Mouse (Mus musculus): ENCODE measurements at regions not wholly inside any gene's neighbourhood (a gene's known extent, or its start where the extent isn't known, plus 50 kb on each side); places are given as distances from the start of the nearest gene placed in this dataset.

DNA sequence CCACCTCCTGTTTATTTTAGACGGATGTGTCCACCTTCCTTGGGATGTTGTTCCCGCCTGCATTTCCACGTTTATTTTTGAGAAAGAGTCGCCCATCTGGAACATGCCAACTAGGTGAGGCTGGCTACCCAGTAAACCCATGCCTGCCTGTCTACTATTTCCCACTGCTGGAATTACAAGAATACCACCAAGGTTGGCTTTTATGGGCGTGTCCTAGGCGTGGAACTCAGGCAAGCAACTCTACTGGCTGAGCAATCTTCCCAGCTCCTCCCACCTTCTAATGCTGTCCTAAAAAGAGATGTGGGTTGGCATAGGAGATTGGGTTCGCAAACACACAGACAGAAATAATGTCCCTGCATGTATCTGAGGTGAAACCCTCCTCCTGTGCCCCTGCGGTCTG, 135.1 kb downstream of the Lrrc30 start:
- WGBS, result 88% methylated on average over 8 of the region's 8 CpGs
- Histone ChIP-seq H3K27ac (no peak overlapping the region), H3K4me3 (no peak overlapping the region), H3K36me3 (no peaks in the 10 kb centered on the region), H3K27me3 (ENCODE audit: insufficient read depth, poor library complexity, severe bottlenecking) (no peaks in the 10 kb centered on the region), H3K4me1 (no peaks in the 10 kb centered on the region), H3K9me3 (no peaks in the 10 kb centered on the region)
- no peak for DNase-seq (ENCODE audit: low spot score)

- Histone ChIP-seq H3K4me3 (no peak overlapping the region), H3K4me1 (no peaks in the 10 kb centered on the region), H3K9me3 (no peaks in the 10 kb centered on the region), H3K36me3 (no peaks in the 10 kb centered on the region), H3K27me3 (ENCODE audit: insufficient read depth, poor library complexity, severe bottlenecking) (no peaks in the 10 kb centered on the region), H3K27ac (no peak overlapping the region)
- no peak for DNase-seq (ENCODE audit: low spot score)
- 74% methylated on average over 5 of the region's 5 CpGs for WGBS
Observed at GRCm38 (mm10) chr17:67480463-67480862, 126.2 kb upstream of the Ptprm start.

- Histone ChIP-seq H3K4me3 (no peak overlapping the region), H3K9me3 (no peaks in the 10 kb centered on the region), H3K36me3 (no peaks in the 10 kb centered on the region), H3K27ac (no peak overlapping the region), H3K27me3 (ENCODE audit: insufficient read depth, poor library complexity, severe bottlenecking) (no peaks in the 10 kb centered on the region), H3K4me1 (0 out of 2 replicates have a peak, but pooled peaks cover 7% of the 10 kb centered on the region)
- peak; percentile 79 for DNase-seq (ENCODE audit: low spot score)
- WGBS, result 23% methylated on average over 2 of the region's 2 CpGs
Observed at GRCm38 (mm10) chr17:67473137-67473536, 118.9 kb upstream of the Ptprm start.

GRCm38 (mm10) chr17:67458851-67459421, 104.7 kb upstream of the Ptprm start:
- Histone ChIP-seq H3K27me3 (ENCODE audit: insufficient read depth, poor library complexity, severe bottlenecking) (no peaks in the 10 kb centered on the region), H3K4me3 (no peak overlapping the region), H3K4me1 (no peaks in the 10 kb centered on the region), H3K27ac (no peak overlapping the region), H3K36me3 (no peaks in the 10 kb centered on the region), H3K9me3 (no peaks in the 10 kb centered on the region)
- WGBS, result 73% methylated on average over 4 of the region's 4 CpGs
- no peak for DNase-seq (ENCODE audit: low spot score)

GRCm38 (mm10) chr17:67451966-67452365, 97.7 kb upstream of the Ptprm start:
- H3K27ac ChIP-seq, result no peak overlapping the region
- 83% methylated on average over 13 of the region's 13 CpGs for WGBS
- no peaks in the 10 kb centered on the region for H3K4me1 ChIP-seq
- H3K4me3 ChIP-seq, result no peak overlapping the region
- H3K36me3 ChIP-seq, result no peaks in the 10 kb centered on the region
- H3K27me3 ChIP-seq (ENCODE audit: insufficient read depth, poor library complexity, severe bottlenecking), result no peaks in the 10 kb centered on the region
- no peak for DNase-seq (ENCODE audit: low spot score)
- H3K9me3 ChIP-seq, result no peaks in the 10 kb centered on the region

DNA sequence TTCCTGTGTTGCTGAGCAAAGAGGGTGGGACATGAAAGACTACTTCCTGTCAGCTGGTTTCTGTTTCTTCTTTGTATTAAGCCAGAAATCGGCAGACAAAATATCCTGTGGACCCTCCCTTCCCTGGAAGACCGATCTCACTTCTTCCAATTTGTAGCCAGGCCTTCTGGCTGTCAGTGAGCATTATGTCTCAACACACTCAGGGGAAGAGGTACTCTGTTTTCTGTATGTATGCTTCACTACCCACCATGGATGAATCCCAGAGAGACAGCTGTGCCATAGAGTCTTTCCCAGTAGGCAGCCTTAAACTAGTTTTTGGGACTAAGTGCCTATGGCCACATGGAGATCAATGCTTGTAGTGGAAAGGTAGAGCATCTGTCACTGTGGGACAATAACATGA, 96.8 kb upstream of the Ptprm start:
- no peaks in the 10 kb centered on the region for H3K4me1 ChIP-seq
- no peaks in the 10 kb centered on the region for H3K27me3 ChIP-seq (ENCODE audit: insufficient read depth, poor library complexity, severe bottlenecking)
- H3K4me3 ChIP-seq, result no peak overlapping the region
- no peak overlapping the region for H3K27ac ChIP-seq
- DNase-seq (ENCODE audit: low spot score), result no peak
- no peaks in the 10 kb centered on the region for H3K9me3 ChIP-seq
- 59% methylated on average over 2 of the region's 2 CpGs for WGBS
- H3K36me3 ChIP-seq, result no peaks in the 10 kb centered on the region

DNA sequence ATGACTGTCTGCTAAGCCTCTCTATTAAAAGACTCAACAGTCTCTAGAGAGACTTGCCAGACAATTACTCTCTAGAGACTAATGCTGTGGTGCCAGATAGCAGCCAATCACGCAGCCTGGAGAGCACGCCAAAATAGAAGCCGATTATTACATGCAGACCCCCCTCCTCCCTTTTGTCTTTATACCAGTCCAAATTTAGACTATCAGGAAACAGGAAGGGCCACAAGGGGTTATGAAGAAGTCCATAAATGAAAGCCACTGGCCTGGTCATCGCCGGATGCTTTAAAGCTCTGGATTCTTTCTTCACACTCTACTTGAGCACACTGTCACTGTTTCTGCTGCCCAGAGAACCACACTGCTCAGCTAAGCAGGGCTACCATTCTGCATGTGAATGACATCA, 95.8 kb upstream of the Ptprm start:
- WGBS, result 72% methylated on average over 5 of the region's 5 CpGs
- DNase-seq (ENCODE audit: low spot score), result no peak
- Histone ChIP-seq H3K36me3 (no peaks in the 10 kb centered on the region), H3K4me1 (no peaks in the 10 kb centered on the region), H3K9me3 (no peaks in the 10 kb centered on the region), H3K4me3 (no peak overlapping the region), H3K27ac (no peak overlapping the region), H3K27me3 (ENCODE audit: insufficient read depth, poor library complexity, severe bottlenecking) (no peaks in the 10 kb centered on the region)

DNA sequence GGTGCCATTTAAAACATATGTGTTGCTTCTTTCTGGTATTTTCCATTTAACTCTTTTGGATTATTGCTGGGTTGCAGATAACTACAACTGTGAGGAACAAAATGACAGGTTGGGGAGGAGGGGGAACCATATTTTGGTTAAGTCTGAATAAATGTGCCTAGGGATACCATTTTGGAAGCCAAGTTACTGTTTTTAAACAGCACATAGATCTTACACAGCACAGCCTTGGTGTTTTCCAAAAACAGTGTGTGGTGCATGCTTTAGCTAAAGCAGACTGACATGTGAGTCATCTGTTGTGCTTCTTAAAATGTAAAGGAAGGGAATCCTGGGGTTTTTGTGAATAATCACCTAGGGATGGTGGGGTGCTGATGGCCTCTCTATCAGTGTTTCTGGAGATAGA, 91.7 kb upstream of the Ptprm start:
- H3K36me3 ChIP-seq, result no peaks in the 10 kb centered on the region
- H3K27ac ChIP-seq, result no peak overlapping the region
- DNase-seq (ENCODE audit: low spot score), result no peak
- no peaks in the 10 kb centered on the region for H3K27me3 ChIP-seq (ENCODE audit: insufficient read depth, poor library complexity, severe bottlenecking)
- H3K4me1 ChIP-seq, result no peaks in the 10 kb centered on the region
- H3K9me3 ChIP-seq, result 0 out of 2 replicates have a peak, but pooled peaks cover 3% of the 10 kb centered on the region
- no peak overlapping the region for H3K4me3 ChIP-seq

DNA sequence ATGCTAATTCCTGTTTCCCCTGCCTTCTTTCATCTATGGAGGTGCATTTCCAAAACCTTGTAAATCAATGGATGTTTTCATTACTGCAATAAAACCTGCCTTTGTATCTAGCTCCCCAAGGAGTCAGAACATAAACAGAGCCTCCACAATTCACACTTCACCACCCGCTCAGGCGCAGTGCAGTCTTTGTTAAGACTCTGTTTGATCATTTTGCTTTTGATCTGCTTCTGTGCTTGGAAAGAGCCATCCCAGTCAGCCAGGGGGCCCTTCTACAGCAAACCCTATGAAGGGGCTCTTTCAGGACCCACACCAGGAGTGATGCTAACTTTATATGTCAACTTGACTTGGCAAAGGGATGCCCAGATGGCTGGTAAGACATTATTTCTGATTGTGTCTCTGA, 86.7 kb upstream of the Ptprm start:
- H3K27me3 ChIP-seq (ENCODE audit: insufficient read depth, poor library complexity, severe bottlenecking), result no peaks in the 10 kb centered on the region
- DNase-seq (ENCODE audit: low spot score), result no peak
- H3K27ac ChIP-seq, result no peak overlapping the region
- 89% methylated on average over 2 of the region's 2 CpGs for WGBS
- no peak overlapping the region for H3K4me3 ChIP-seq
- no peaks in the 10 kb centered on the region for H3K36me3 ChIP-seq
- 0 out of 2 replicates have a peak, but pooled peaks cover 3% of the 10 kb centered on the region for H3K9me3 ChIP-seq
- H3K4me1 ChIP-seq, result no peaks in the 10 kb centered on the region

- Histone ChIP-seq H3K9me3 (no peaks in the 10 kb centered on the region), H3K27me3 (ENCODE audit: insufficient read depth, poor library complexity, severe bottlenecking) (no peaks in the 10 kb centered on the region), H3K4me3 (no peak overlapping the region), H3K27ac (no peak overlapping the region), H3K36me3 (no peaks in the 10 kb centered on the region), H3K4me1 (no peaks in the 10 kb centered on the region)
- no peak for DNase-seq (ENCODE audit: low spot score)
- WGBS, result 79% methylated on average over 4 of the region's 4 CpGs
Observed at GRCm38 (mm10) chr17:67419956-67420711, 65.9 kb upstream of the Ptprm start.

- H3K27me3 ChIP-seq (ENCODE audit: insufficient read depth, poor library complexity, severe bottlenecking), result no peaks in the 10 kb centered on the region
- no peaks in the 10 kb centered on the region for H3K36me3 ChIP-seq
- H3K9me3 ChIP-seq, result no peaks in the 10 kb centered on the region
- WGBS, result 84% methylated on average over 8 of the region's 8 CpGs
- H3K27ac ChIP-seq, result no peak overlapping the region
- H3K4me1 ChIP-seq, result no peaks in the 10 kb centered on the region
- no peak overlapping the region for H3K4me3 ChIP-seq
- no peak for DNase-seq (ENCODE audit: low spot score)
Observed at GRCm38 (mm10) chr17:67412546-67413250, 58.4 kb upstream of the Ptprm start.

DNA sequence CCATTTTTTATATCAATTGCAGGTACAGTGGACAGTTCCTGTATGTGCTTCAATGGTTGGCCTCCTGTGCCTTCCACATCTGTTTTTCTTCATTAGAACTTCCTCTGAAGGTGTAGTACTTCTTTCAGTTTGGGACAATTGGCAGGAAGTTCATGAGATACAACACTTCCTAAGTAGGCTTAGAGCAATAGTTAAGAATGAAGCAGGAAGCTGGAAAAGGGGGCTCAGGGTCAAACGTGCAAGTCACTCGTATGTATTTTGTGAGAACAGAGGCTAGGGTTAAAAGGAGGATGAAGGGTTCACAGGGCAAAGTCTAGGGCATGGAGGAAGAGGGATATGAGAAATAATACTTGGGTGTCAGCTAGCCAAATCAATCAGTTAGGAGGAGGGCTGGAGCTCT, 55.7 kb upstream of the Ptprm start:
- H3K36me3 ChIP-seq, result no peaks in the 10 kb centered on the region
- no peak overlapping the region for H3K27ac ChIP-seq

DNA sequence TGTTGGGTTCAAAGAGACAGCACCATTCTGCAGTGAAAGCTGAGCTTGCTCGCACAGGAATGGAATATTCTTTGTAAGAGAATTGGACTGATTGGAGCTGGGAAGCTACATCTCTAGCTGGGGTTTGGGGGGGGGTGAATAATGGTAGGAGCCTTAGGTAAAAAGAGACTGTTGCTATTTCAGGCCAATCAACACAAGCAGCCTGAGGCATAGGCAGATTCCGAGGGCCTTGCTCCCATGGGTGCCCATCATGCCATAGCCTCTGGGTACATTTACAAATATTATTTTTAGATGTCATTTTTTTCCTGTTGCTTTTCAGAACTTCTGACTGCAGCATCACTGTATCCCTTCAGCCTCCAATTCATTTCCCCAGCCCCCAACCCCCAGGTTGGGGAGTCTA, 51.7 kb upstream of the Ptprm start:
- Histone ChIP-seq H3K27me3 (ENCODE audit: insufficient read depth, poor library complexity, severe bottlenecking) (no peaks in the 10 kb centered on the region), H3K4me3 (no peak overlapping the region), H3K9me3 (no peaks in the 10 kb centered on the region), H3K27ac (no peak overlapping the region), H3K36me3 (no peaks in the 10 kb centered on the region), H3K4me1 (no peaks in the 10 kb centered on the region)
- DNase-seq (ENCODE audit: low spot score), result no peak
- WGBS, result 90% methylated on average over 2 of the region's 2 CpGs

More for the DNA sequence above, 55.7 kb upstream of the Ptprm start:
- Histone ChIP-seq H3K27me3 (ENCODE audit: insufficient read depth, poor library complexity, severe bottlenecking) (no peaks in the 10 kb centered on the region), H3K9me3 (no peaks in the 10 kb centered on the region), H3K4me1 (no peaks in the 10 kb centered on the region), H3K4me3 (no peak overlapping the region)
- WGBS, result 76% methylated on average over 2 of the region's 2 CpGs
- no peak for DNase-seq (ENCODE audit: low spot score)

Data from heart, embryonic 10.5 days (tissue).